Mouse (Mus musculus) stomach, embryonic 15.5 days (tissue): ENCODE results near the gene Frmd5. TPM values are rescaled to one million over a fixed set of nuclear protein-coding genes. Genes with fewer than 3 reads are reported as not detected.

Experiments used
- ATAC-seq: fragments of 200-750 bp; cut with Nextera tagmentation; 2 replicates; pipeline ENCODE4 v1.8.0; 2017; ENCODE audit warnings: low read depth, moderate number of reproducible peaks, moderate TSS enrichment; ENCODE audit not compliant: insufficient read depth, low FRiP score
- H3K27ac ChIP-seq: fragments of 300-500 bp; sonication (generic); 2 replicates; pipeline ENCODE4 v1.5.1; 2015; ENCODE audit warnings: mild to moderate bottlenecking, inconsistent platforms
- H3K27me3 ChIP-seq: fragments of 300-500 bp; sonication (generic); replicated peaks from 2 replicates; pipeline ENCODE4 v1.6.1; 2015; ENCODE audit warnings: inconsistent platforms
- H3K36me3 ChIP-seq: fragments of 300-500 bp; sonication (generic); 2 replicates; pipeline ENCODE4 v1.6.1; 2015; ENCODE audit warnings: inconsistent platforms
- H3K4me1 ChIP-seq: fragments of 300-500 bp; sonication (generic); 2 replicates; pipeline ENCODE4 v1.6.1; 2015; ENCODE audit warnings: inconsistent platforms
- H3K4me2 ChIP-seq: fragments of 300-500 bp; sonication (generic); 2 replicates; pipeline ENCODE4 v1.6.1; 2015; ENCODE audit warnings: mild to moderate bottlenecking, inconsistent platforms
- H3K4me3 ChIP-seq: fragments of 300-500 bp; sonication (generic); replicated peaks from 2 replicates; pipeline ENCODE4 v1.5.1; 2015; ENCODE audit warnings: inconsistent platforms
- H3K9ac ChIP-seq: fragments of 300-500 bp; sonication (generic); 2 replicates; pipeline ENCODE4 v1.6.1; 2015; ENCODE audit warnings: inconsistent platforms
- H3K9me3 ChIP-seq: fragments of 300-500 bp; sonication (generic); 2 replicates; pipeline ENCODE4 v1.6.1; 2016; ENCODE audit warnings: inconsistent platforms
- WGBS: fragments of 180-500 bp; shearing (Covaris S2); methylation state at CpG from one replicate; pipeline ENCODE4 v1.1.7; 2015; 5-methylcytosine and 5-hydroxymethylcytosine counted together
- polyA plus RNA-seq: library from polyadenylated mRNA; unstranded; fragments of >200 nt; fragmentation: Nextera tagmentation; extraction: Ambion mirVana; gene quantifications from 2 replicates; pipeline ENCODE4 v1.2.1, GENCODE M21; 2015

Frmd5 gene
- polyA plus RNA-seq, 1 experiment from 2014 or later: 5.4 TPM

- 79% methylated on average over 9 of the region's 9 CpGs for WGBS
- Histone ChIP-seq H3K9ac (no peak overlapping the region), H3K36me3 (no peaks in the 10 kb centered on the region), H3K9me3 (no peaks in the 10 kb centered on the region), H3K27me3 (no peaks in the 10 kb centered on the region), H3K4me2 (no peak overlapping the region), H3K4me3 (no peak overlapping the region), H3K4me1 (no peaks in the 10 kb centered on the region), H3K27ac (no peak overlapping the region)
- ATAC-seq: no peak
Measured at GRCm38 (mm10) chr2:121760646-121761045, 46.2 kb downstream of the Frmd5 start.

GRCm38 (mm10) chr2:121758258-121758657 is 48.6 kb downstream of the Frmd5 start:
- no peaks in the 10 kb centered on the region for H3K36me3 ChIP-seq
- H3K9ac ChIP-seq: no peak overlapping the region
- H3K27ac ChIP-seq: no peak overlapping the region
- no peak overlapping the region for H3K4me2 ChIP-seq
- H3K4me3 ChIP-seq: no peak overlapping the region
- H3K4me1 ChIP-seq: no peaks in the 10 kb centered on the region
- H3K27me3 ChIP-seq: no peaks in the 10 kb centered on the region
- no peaks in the 10 kb centered on the region for H3K9me3 ChIP-seq
- no peak for ATAC-seq
- 67% methylated on average over 8 of the region's 8 CpGs for WGBS

GRCm38 (mm10) chr2:121756336-121756735 is 50.6 kb downstream of the Frmd5 start:
- H3K9me3 ChIP-seq: no peaks in the 10 kb centered on the region
- no peak for ATAC-seq
- no peak overlapping the region for H3K4me3 ChIP-seq
- 97% methylated on average over 1 of the region's 1 CpGs for WGBS
- H3K4me1 ChIP-seq: no peaks in the 10 kb centered on the region
- no peaks in the 10 kb centered on the region for H3K27me3 ChIP-seq
- H3K27ac ChIP-seq: no peak overlapping the region
- H3K4me2 ChIP-seq: no peak overlapping the region
- H3K9ac ChIP-seq: no peak overlapping the region
- H3K36me3 ChIP-seq: no peaks in the 10 kb centered on the region

- H3K27ac ChIP-seq: no peak overlapping the region
- no peak overlapping the region for H3K9ac ChIP-seq
- WGBS: 50% methylated on average over 6 of the region's 6 CpGs
Measured at GRCm38 (mm10) chr2:121755056-121755455, 51.8 kb downstream of the Frmd5 start.

GRCm38 (mm10) chr2:121750121-121750520 is 56.8 kb downstream of the Frmd5 start:
- Histone ChIP-seq H3K9ac (no peak overlapping the region), H3K4me3 (no peak overlapping the region), H3K27me3 (no peaks in the 10 kb centered on the region), H3K36me3 (no peaks in the 10 kb centered on the region), H3K9me3 (no peaks in the 10 kb centered on the region), H3K4me1 (no peaks in the 10 kb centered on the region), H3K27ac (no peak overlapping the region), H3K4me2 (no peak overlapping the region)
- ATAC-seq: no peak
- WGBS: 77% methylated on average over 6 of the region's 6 CpGs

More at GRCm38 (mm10) chr2:121755056-121755455, 51.8 kb downstream of the Frmd5 start:
- Histone ChIP-seq H3K36me3 (no peaks in the 10 kb centered on the region), H3K27me3 (no peaks in the 10 kb centered on the region), H3K4me1 (no peaks in the 10 kb centered on the region), H3K4me2 (no peak overlapping the region), H3K9me3 (no peaks in the 10 kb centered on the region), H3K4me3 (no peak overlapping the region)
- ATAC-seq: no peak

GRCm38 (mm10) chr2:121741151-121741550 is 65.7 kb downstream of the Frmd5 start:
- H3K9me3 ChIP-seq: no peaks in the 10 kb centered on the region
- no peak for ATAC-seq
- H3K36me3 ChIP-seq: no peaks in the 10 kb centered on the region
- no peak overlapping the region for H3K27ac ChIP-seq
- H3K4me3 ChIP-seq: no peak overlapping the region
- 93% methylated on average over 2 of the region's 2 CpGs for WGBS
- H3K9ac ChIP-seq: no peak overlapping the region
- H3K4me1 ChIP-seq: no peaks in the 10 kb centered on the region
- no peaks in the 10 kb centered on the region for H3K27me3 ChIP-seq
- no peak overlapping the region for H3K4me2 ChIP-seq

- Histone ChIP-seq H3K4me2 (no peak overlapping the region), H3K27me3 (no peaks in the 10 kb centered on the region), H3K9ac (no peak overlapping the region), H3K36me3 (no peaks in the 10 kb centered on the region), H3K4me1 (no peaks in the 10 kb centered on the region), H3K4me3 (no peak overlapping the region), H3K27ac (no peak overlapping the region), H3K9me3 (no peaks in the 10 kb centered on the region)
- ATAC-seq: no peak
- WGBS: 88% methylated on average over 4 of the region's 4 CpGs
Measured at GRCm38 (mm10) chr2:121739410-121739809, 67.5 kb downstream of the Frmd5 start.

GRCm38 (mm10) chr2:121733426-121733825 is 73.5 kb downstream of the Frmd5 start:
- WGBS: 76% methylated on average over 7 of the region's 7 CpGs
- Histone ChIP-seq H3K27ac (no peak overlapping the region), H3K27me3 (no peaks in the 10 kb centered on the region), H3K9ac (no peak overlapping the region), H3K4me2 (no peak overlapping the region), H3K4me1 (no peaks in the 10 kb centered on the region), H3K4me3 (no peak overlapping the region), H3K9me3 (no peaks in the 10 kb centered on the region), H3K36me3 (no peaks in the 10 kb centered on the region)
- no peak for ATAC-seq

- Histone ChIP-seq H3K27ac (no peak overlapping the region), H3K4me1 (no peaks in the 10 kb centered on the region), H3K27me3 (no peaks in the 10 kb centered on the region), H3K36me3 (no peaks in the 10 kb centered on the region), H3K9me3 (no peaks in the 10 kb centered on the region), H3K9ac (no peak overlapping the region), H3K4me2 (no peak overlapping the region), H3K4me3 (no peak overlapping the region)
- 92% methylated on average over 11 of the region's 11 CpGs for WGBS
- ATAC-seq: no peak
Measured at GRCm38 (mm10) chr2:121730486-121730885, 76.4 kb downstream of the Frmd5 start.

- 78% methylated on average over 9 of the region's 9 CpGs for WGBS
Measured at GRCm38 (mm10) chr2:121728907-121729575, 77.8 kb downstream of the Frmd5 start.

GRCm38 (mm10) chr2:121724866-121725265 is 82.0 kb downstream of the Frmd5 start:
- H3K9ac ChIP-seq: no peak overlapping the region
- 67% methylated on average over 4 of the region's 4 CpGs for WGBS
- no peak overlapping the region for H3K27ac ChIP-seq
- H3K36me3 ChIP-seq: no peaks in the 10 kb centered on the region
- ATAC-seq: no peak; the same call in 1 of the 2 replicates
- no peaks in the 10 kb centered on the region for H3K27me3 ChIP-seq
- H3K4me1 ChIP-seq: no peaks in the 10 kb centered on the region
- no peaks in the 10 kb centered on the region for H3K9me3 ChIP-seq
- H3K4me3 ChIP-seq: no peak overlapping the region
- no peak overlapping the region for H3K4me2 ChIP-seq

More at GRCm38 (mm10) chr2:121728907-121729575, 77.8 kb downstream of the Frmd5 start:
- Histone ChIP-seq H3K4me1 (no peaks in the 10 kb centered on the region), H3K27me3 (no peaks in the 10 kb centered on the region), H3K4me2 (no peak overlapping the region), H3K27ac (no peak overlapping the region), H3K9ac (no peak overlapping the region), H3K4me3 (no peak overlapping the region), H3K36me3 (no peaks in the 10 kb centered on the region), H3K9me3 (no peaks in the 10 kb centered on the region)
- no peak for ATAC-seq

- Histone ChIP-seq H3K27me3 (no peaks in the 10 kb centered on the region), H3K9me3 (no peaks in the 10 kb centered on the region), H3K4me1 (no peaks in the 10 kb centered on the region), H3K4me2 (no peak overlapping the region), H3K4me3 (no peak overlapping the region), H3K27ac (no peak overlapping the region), H3K9ac (no peak overlapping the region), H3K36me3 (no peaks in the 10 kb centered on the region)
- 77% methylated on average over 8 of the region's 8 CpGs for WGBS
- no peak for ATAC-seq
Measured at GRCm38 (mm10) chr2:121723796-121724195, 83.1 kb downstream of the Frmd5 start.

GRCm38 (mm10) chr2:121719000-121719399 is 87.9 kb downstream of the Frmd5 start:
- Histone ChIP-seq H3K4me3 (no peak overlapping the region), H3K4me1 (no peaks in the 10 kb centered on the region), H3K27me3 (no peaks in the 10 kb centered on the region), H3K9ac (no peak overlapping the region), H3K4me2 (no peak overlapping the region), H3K27ac (no peak overlapping the region), H3K36me3 (no peaks in the 10 kb centered on the region), H3K9me3 (no peaks in the 10 kb centered on the region)
- 87% methylated on average over 6 of the region's 6 CpGs for WGBS
- no peak for ATAC-seq
